Mouse (Mus musculus) myocyte (in vitro differentiated cells): ENCODE results near the gene Ankrd31.

ENCODE experiments used
- E2F4 ChIP-seq: IDR thresholded peaks from one replicate; pipeline ENCODE4 v1.6.1; 2011; ENCODE audit warnings: mild to moderate bottlenecking, control low read depth, moderate library complexity; ENCODE audit not compliant: insufficient read depth
- MAX ChIP-seq: IDR thresholded peaks from one replicate; pipeline ENCODE4 v1.6.1; 2011; ENCODE audit warnings: low read depth, mild to moderate bottlenecking, control low read depth
- MYOG ChIP-seq, 3 experiments: IDR thresholded peaks; one replicate each; pipeline ENCODE4 v1.6.1; 2011; ENCODE audit warnings: control low read depth in 2 of 3, low read depth in 2 of 3, mild to moderate bottlenecking in 2 of 3; ENCODE audit not compliant: insufficient read length in 2 of 3, control insufficient read depth in 1 of 3, insufficient read depth in 1 of 3
- POLR2A ChIP-seq: IDR thresholded peaks from one replicate; pipeline ENCODE4 v1.6.1; 2011; ENCODE audit warnings: low read depth, mild to moderate bottlenecking, control low read depth, moderate library complexity; ENCODE audit not compliant: insufficient read length
- USF1 ChIP-seq: IDR thresholded peaks from one replicate; pipeline ENCODE4 v1.6.1; 2011; ENCODE audit warnings: low read depth, mild to moderate bottlenecking, control low read depth, moderate library complexity

- TF ChIP-seq POLR2A, result no peak
- TF ChIP-seq USF1, result no peak
- no peak for TF ChIP-seq E2F4
- TF ChIP-seq MAX, result no peak
- TF ChIP-seq MYOG (IDR thresholded peaks at IDR 0.05; ENCODE audit: control insufficient read depth in 1 of 3, insufficient read depth in 1 of 3, insufficient read length in 2 of 3, low read depth in 2 of 3), result no peak
These were observed 47.2 kb downstream of the Ankrd31 start for GRCm38 (mm10) chr13:96795301-96795700.
